Comparison of ENCODE assay signal across 8 mouse cellular contexts in genomic region chr4:75277467-75278196, GRCm38 (mm10). TPM values are rescaled to one million over a fixed set of nuclear protein-coding genes. Genes with fewer than 3 reads are reported as not detected.
DNase-seq lines count a peak whose midpoint lies in the region; ATAC-seq and TF ChIP-seq lines count a peak whose summit lies in the region.

No protein-coding gene starts in this region.

- intact Hi-C loops in gastrocnemius, postnatal 36 days (cut with DNase I): no loop called here

- TF ChIP-seq EP300 in MEL (IDR thresholded peaks at IDR 0.05; ENCODE audit: low read depth in 1 of 2, low read length in 2 of 2): no peak

- H3K27me3 ChIP-seq in MEL (ENCODE audit: control insufficient read depth in 1 of 2, insufficient read depth in 2 of 2, low read length in 2 of 2): no peaks in the 10 kb centered on the region
- no peaks in the 10 kb centered on the region for H3K27me3 ChIP-seq in embryonic facial prominence, embryonic 15.5 days
- H3K27me3 ChIP-seq in kidney, postnatal 0 days (ENCODE audit: insufficient read depth, low read length): no peaks in the 10 kb centered on the region

- peak overlapping the region; percentile 75 to 85 for H3K4me3 ChIP-seq in MEL (ENCODE audit: control insufficient read depth in 1 of 2, insufficient read depth in 1 of 2, low read depth in 2 of 2, low read length in 2 of 2)
- peak overlapping the region; percentile 79 for H3K4me3 ChIP-seq in embryonic facial prominence, embryonic 15.5 days (replicated peaks)
- H3K4me3 ChIP-seq in kidney, postnatal 0 days (replicated peaks; ENCODE audit: low read depth, low read length): peak overlapping the region; percentile 88

- TF ChIP-seq RAD21 in MEL (IDR thresholded peaks at IDR 0.05; ENCODE audit: low read depth, low read length): no peak

- no peak for TF ChIP-seq CTCF in MEL (IDR thresholded peaks at IDR 0.05 in 2 of 3, conservative IDR thresholded peaks at IDR 0.05 in 1 of 3; ENCODE audit: control insufficient read depth in 1 of 3, insufficient read depth in 1 of 3, low read depth in 2 of 3, low read length in 3 of 3, poor library complexity in 1 of 3, severe bottlenecking in 1 of 3)
- no peak for TF ChIP-seq CTCF in kidney, postnatal 0 days (IDR thresholded peaks at IDR 0.05; ENCODE audit: low read depth)

- H3K79me2 ChIP-seq in MEL (ENCODE audit: control insufficient read depth, insufficient read depth, low read length, poor library complexity): peaks cover 9% of the 10 kb centered on the region

- DNase-seq in kidney, adult 11 months: peak; percentile 3
- no peak for DNase-seq in kidney, adult 18-20 months
- peak; percentile 46 for DNase-seq in MEL (ENCODE audit: low read depth, low spot score)
- DNase-seq in kidney, postnatal 0 days (ENCODE audit: low spot score): no peak
- no peak for DNase-seq in gastrocnemius, postnatal 36 days
- DNase-seq in right cerebral cortex, adult 2 months (ENCODE audit: low spot score in 2 of 2): no peak

- H3K9me3 ChIP-seq in MEL (replicated peaks; ENCODE audit: insufficient read depth, low read length): no peaks in the 10 kb centered on the region
- H3K9me3 ChIP-seq in embryonic facial prominence, embryonic 15.5 days (replicated peaks): no peaks in the 10 kb centered on the region
- no peaks in the 10 kb centered on the region for H3K9me3 ChIP-seq in kidney, postnatal 0 days (replicated peaks; ENCODE audit: low read length)

- H3K36me3 ChIP-seq in MEL (ENCODE audit: control insufficient read depth in 1 of 2, insufficient read depth in 2 of 2, low read length in 2 of 2): peaks cover 0 to 23% of the 10 kb centered on the region in 2 experiments; a peak in 2 of 4 replicates
- H3K36me3 ChIP-seq in embryonic facial prominence, embryonic 15.5 days: peaks cover 14% of the 10 kb centered on the region; the same call in 1 of the 2 replicates
- H3K36me3 ChIP-seq in kidney, postnatal 0 days (ENCODE audit: insufficient read depth, low read length): no peaks in the 10 kb centered on the region

- WGBS in embryonic facial prominence, embryonic 15.5 days: 6% methylated on average over 30 of the region's 30 CpGs
- WGBS in kidney, postnatal 0 days: 8% methylated on average over 30 of the region's 30 CpGs

- H3K9ac ChIP-seq in MEL (ENCODE audit: control insufficient read depth, low read depth, low read length, poor library complexity, severe bottlenecking): peak overlapping the region; percentile 98
- peak overlapping the region; percentile 79 for H3K9ac ChIP-seq in embryonic facial prominence, embryonic 15.5 days
- H3K9ac ChIP-seq in kidney, postnatal 0 days (ENCODE audit: low read depth, low read length): peak overlapping the region; percentile 88

- H3K4me1 ChIP-seq in MEL (ENCODE audit: control insufficient read depth in 1 of 2, insufficient read depth in 2 of 2, low read length in 2 of 2): peaks cover 7 to 9% of the 10 kb centered on the region in 2 experiments
- no peaks in the 10 kb centered on the region for H3K4me1 ChIP-seq in embryonic facial prominence, embryonic 15.5 days
- no peaks in the 10 kb centered on the region for H3K4me1 ChIP-seq in kidney, postnatal 0 days (replicated peaks; ENCODE audit: insufficient read depth, low read length)

- peak; percentile 82 for ATAC-seq in embryonic facial prominence, embryonic 15.5 days (ENCODE audit: insufficient number of reproducible peaks, low FRiP score, low TSS enrichment, low read depth)
- ATAC-seq in kidney, postnatal 0 days (replicated peaks; ENCODE audit: low FRiP score, low read depth): peak; percentile 88
- peak; percentile 3; the same call in 1 of the 2 replicates for ATAC-seq in neutrophil, adult 5-6 weeks (ENCODE audit: extremely low read depth, insufficient number of reproducible peaks, low FRiP score, poor library complexity, severe bottlenecking)

- H3K27ac ChIP-seq in MEL (ENCODE audit: control insufficient read depth, low read depth, low read length): peak overlapping the region; percentile 38; the same call in 1 of the 2 replicates
- H3K27ac ChIP-seq in embryonic facial prominence, embryonic 15.5 days (replicated peaks): peak overlapping the region; percentile 65; the same call in 1 of the 2 replicates
- no peak overlapping the region for H3K27ac ChIP-seq in kidney, postnatal 0 days

- no peak for TF ChIP-seq POLR2A in MEL (IDR thresholded peaks at IDR 0.05; ENCODE audit: control insufficient read depth in 1 of 2, insufficient read depth in 1 of 2, low read depth in 1 of 2, low read length in 2 of 2, poor library complexity in 1 of 2)

- peak overlapping the region; percentile 49 for H3K4me2 ChIP-seq in embryonic facial prominence, embryonic 15.5 days (replicated peaks)
- H3K4me2 ChIP-seq in kidney, postnatal 0 days (ENCODE audit: low read length): peak overlapping the region; percentile 69

TF ChIP-seq in MEL, 35 proteins besides CTCF, POLR2A, EP300 and RAD21:
- TF ChIP-seq MAX (IDR thresholded peaks at IDR 0.05; ENCODE audit: low read length) (0 out of 2 replicates have a peak, but pooled peaks have one; percentile 34), CHD1 (IDR thresholded peaks at IDR 0.05; ENCODE audit: low read depth, low read length) (no peak), BHLHE40 (IDR thresholded peaks at IDR 0.05; ENCODE audit: borderline replicate concordance, low read depth, low read length) (no peak)

RNA-seq across cellular contexts. Expression of gene Dmac1, which starts 0.5 kb away (rescaled TPM):
- total RNA-seq in MEL (2012; rRNA removed): 107 TPM in 2 replicates
- 100 to 1,000 TPM; 110 to 204 TPM for polyA plus RNA-seq in MEL (2012; ENCODE audit: insufficient read depth in 1 of 2, insufficient read length in 2 of 2, low read depth in 1 of 2, low replicate concordance in 2 of 2, missing spikeins in 1 of 2)
- polyA plus RNA-seq in embryonic facial prominence, embryonic 15.5 days (2015; fragmentation: Nextera tagmentation; extraction: Ambion mirVana): 118 and 133 TPM in 2 replicates
- polyA plus RNA-seq in kidney, postnatal 0 days (2015; fragmentation: Nextera tagmentation; extraction: Ambion mirVana): 129 and 131 TPM in 2 replicates
- total RNA-seq in neutrophil, adult 5-6 weeks (2017): 21.9 and 26.8 TPM in 2 replicates
- 10 to 100 TPM; 40.5 to 47.7 TPM for total RNA-seq in gastrocnemius, postnatal 36 days (2021)

Comparison
In these comparisons a context has a peak if more than half of its experiments do, and no peak if none do; other contexts are left out.
1. DNase-seq: peak in kidney, adult 11 months (single experiment) and MEL (single experiment); none in kidney, adult 18-20 months (single experiment), kidney, postnatal 0 days (single experiment), gastrocnemius, postnatal 36 days (0 of 2) and right cerebral cortex, adult 2 months (0 of 2).
2. ATAC-seq: peak in every context shown above with its lines; median percentile 88 in kidney, postnatal 0 days; 82 in embryonic facial prominence, embryonic 15.5 days; 3 in neutrophil, adult 5-6 weeks.
3. Peak in every context shown above with its lines, with median percentiles within 50 percentile points of each other: H3K4me3 ChIP-seq and H3K9ac ChIP-seq.